Mouse (Mus musculus) erythroblast, embryonic 14.5 days (primary cell): Measurements from ENCODE around the gene Zfp652. TPM values are rescaled to one million over a fixed set of nuclear protein-coding genes. Genes with fewer than 3 reads are reported as not detected.

Experiments used
- H3K27me3 ChIP-seq: 2 replicates; pipeline ENCODE4 v1.6.1; 2012; ENCODE audit warnings: inconsistent platforms; ENCODE audit not compliant: control insufficient read depth
- H3K36me3 ChIP-seq: 2 replicates; pipeline ENCODE4 v1.6.1; 2012; ENCODE audit warnings: mild to moderate bottlenecking, inconsistent platforms; ENCODE audit not compliant: control insufficient read depth
- H3K4me1 ChIP-seq: 2 replicates; pipeline ENCODE4 v1.6.1; 2012; ENCODE audit warnings: inconsistent platforms; ENCODE audit not compliant: control insufficient read depth
- H3K4me3 ChIP-seq: replicated peaks from 2 replicates; pipeline ENCODE3; 2012; ENCODE audit warnings: moderate library complexity, mild to moderate bottlenecking, inconsistent platforms
- H3K9me3 ChIP-seq: 2 replicates; pipeline ENCODE4 v1.6.1; 2012; ENCODE audit warnings: low read length, inconsistent platforms, mixed read lengths; ENCODE audit not compliant: control insufficient read depth
- GATA1 ChIP-seq: IDR thresholded peaks from 2 replicates; pipeline ENCODE4 v1.6.1; 2012; ENCODE audit warnings: low read length, inconsistent platforms, mixed read lengths
- TAL1 ChIP-seq: IDR thresholded peaks from 3 replicates; pipeline ENCODE4 v1.6.1; 2012; ENCODE audit warnings: low read length, inconsistent platforms, mixed read lengths
- polyA plus RNA-seq: library from polyadenylated mRNA; stranded (reverse); fragments of >175 nt; gene quantifications from 2 replicates; pipeline ENCODE4 v1.2.3, GENCODE M21; 2012

The Zfp652 gene
- polyA plus RNA-seq, 1 experiment, result 1.5 TPM

GRCm38 (mm10) chr11:95819138-95819537 is 106.7 kb downstream of the Zfp652 start:
- Histone ChIP-seq H3K27me3 (no peaks in the 10 kb centered on the region; the same call in 1 of the 2 replicates), H3K36me3 (no peaks in the 10 kb centered on the region; the same call in 1 of the 2 replicates), H3K4me1 (peaks cover 48% of the 10 kb centered on the region), H3K9me3 (peaks cover 8% of the 10 kb centered on the region), H3K4me3 (no peak overlapping the region)
- TF ChIP-seq TAL1 (no peak), GATA1 (no peak)

GRCm38 (mm10) chr11:95821511-95821910 is 109.0 kb downstream of the Zfp652 start:
- TF ChIP-seq TAL1 (no peak), GATA1 (no peak)
- H3K27me3 ChIP-seq, result peaks cover 14% of the 10 kb centered on the region
- H3K4me1 ChIP-seq, result peaks cover 64% of the 10 kb centered on the region
- H3K4me3 ChIP-seq, result no peak overlapping the region
- no peaks in the 10 kb centered on the region for H3K9me3 ChIP-seq
- no peaks in the 10 kb centered on the region for H3K36me3 ChIP-seq

- Histone ChIP-seq H3K36me3 (peaks cover 3% of the 10 kb centered on the region; the same call in 1 of the 2 replicates), H3K9me3 (no peaks in the 10 kb centered on the region), H3K27me3 (peaks cover 17% of the 10 kb centered on the region), H3K4me3 (no peak overlapping the region), H3K4me1 (peaks cover 73% of the 10 kb centered on the region)
- TF ChIP-seq GATA1 (no peak), TAL1 (no peak)
Observed at GRCm38 (mm10) chr11:95822437-95822836, 110.0 kb downstream of the Zfp652 start.

GRCm38 (mm10) chr11:95824071-95824876 is 111.8 kb downstream of the Zfp652 start, which contains the start of gene Phospho1:
TSS of gene Phospho1 (plus strand) at chr11:95824499.
- Histone ChIP-seq H3K36me3 (peaks cover 19% of the 10 kb centered on the region), H3K4me1 (peaks cover 87% of the 10 kb centered on the region), H3K4me3 (peak within 1 kb of the TSS; percentile 100), H3K27me3 (peaks cover 32% of the 10 kb centered on the region), H3K9me3 (peaks cover 3% of the 10 kb centered on the region; the same call in 1 of the 2 replicates)
- TF ChIP-seq GATA1 (no peak), TAL1 (no peak)

GRCm38 (mm10) chr11:95824877-95825243 is 112.4 kb downstream of the Zfp652 start:
- Histone ChIP-seq H3K4me1 (peaks cover 89% of the 10 kb centered on the region), H3K27me3 (peaks cover 38% of the 10 kb centered on the region), H3K36me3 (peaks cover 25% of the 10 kb centered on the region), H3K4me3 (peak overlapping the region; percentile 100), H3K9me3 (peaks cover 8% of the 10 kb centered on the region)
- TF ChIP-seq GATA1, result no peak
- no peak for TF ChIP-seq TAL1

GRCm38 (mm10) chr11:95825625-95826024 is 113.2 kb downstream of the Zfp652 start:
- H3K9me3 ChIP-seq, result peaks cover 16% of the 10 kb centered on the region
- H3K4me3 ChIP-seq, result peak overlapping the region; percentile 100
- H3K4me1 ChIP-seq, result peaks cover 90% of the 10 kb centered on the region
- H3K36me3 ChIP-seq, result peaks cover 32% of the 10 kb centered on the region
- TF ChIP-seq GATA1 (no peak), TAL1 (no peak)
- H3K27me3 ChIP-seq, result peaks cover 46% of the 10 kb centered on the region

GRCm38 (mm10) chr11:95826317-95827167 is 114.1 kb downstream of the Zfp652 start:
- Histone ChIP-seq H3K36me3 (peaks cover 42% of the 10 kb centered on the region), H3K27me3 (peaks cover 55% of the 10 kb centered on the region), H3K4me1 (peaks cover 90% of the 10 kb centered on the region), H3K9me3 (peaks cover 25% of the 10 kb centered on the region), H3K4me3 (peak overlapping the region; percentile 61)
- TF ChIP-seq GATA1 (no peak), TAL1 (no peak)

- Histone ChIP-seq H3K36me3 (peaks cover 45% of the 10 kb centered on the region), H3K4me3 (peak overlapping the region; percentile 61), H3K9me3 (peaks cover 26% of the 10 kb centered on the region), H3K27me3 (peaks cover 60% of the 10 kb centered on the region), H3K4me1 (peaks cover 88% of the 10 kb centered on the region)
- TF ChIP-seq GATA1, result no peak
- no peak for TF ChIP-seq TAL1
Observed at GRCm38 (mm10) chr11:95827168-95827447, 114.6 kb downstream of the Zfp652 start.
